Mouse (Mus musculus) embryonic facial prominence, embryonic 10.5 days (tissue): ENCODE data around the gene Rcbtb2. TPM values are rescaled to one million over a fixed set of nuclear protein-coding genes. Genes with fewer than 3 reads are reported as not detected.

Experiments
- microRNA counts: library from miRNA; unstranded; fragments of <30 nt; microRNA quantifications from one replicate; lab custom pipeline; 2017
- microRNA-seq: library from miRNA; unstranded; fragments of <30 nt; microRNA quantifications from one replicate; pipeline ENCODE4, GENCODE M21; 2017
- polyA plus RNA-seq: library from polyadenylated mRNA; unstranded; fragments of >200 nt; fragmentation: Nextera tagmentation; extraction: Ambion mirVana; gene quantifications from 2 replicates; pipeline ENCODE4 v1.2.1, GENCODE M21; 2016

The Rcbtb2 gene
- polyA plus RNA-seq, 1 experiment from 2014 or later, result 171 TPM

MicroRNA genes within 50 kb of the gene (microRNA counts, 519-probe panel; counts per million panel counts)
- microRNA mmu-miR-687 (lab: Ali Mortazavi, UCI), result 188 counts per million, percentile 57 among the panel's probes with 10 or more counts

Small RNAs within 50 kb of the gene (microRNA-seq; reads per million reads assigned to microRNA genes)
- gene Mir687, result not detected

Other genes starting within 250 kb of the Rcbtb2 start
- gene Cysltr2, start 73.9 kb upstream of the Rcbtb2 start, polyA plus RNA-seq, result not detected in 2 replicates
- gene Lpar6, start 114.9 kb downstream of the Rcbtb2 start, polyA plus RNA-seq, result 18.0 and 18.1 TPM in 2 replicates
- gene Rb1, start 202.8 kb downstream of the Rcbtb2 start, polyA plus RNA-seq, result 24.4 and 29.3 TPM in 2 replicates